Mouse (Mus musculus) ovary, postnatal 14 days (tissue): Measurements from ENCODE around the gene Tab1.

Source experiments
- DNase-seq: peaks from one replicate; pipeline ENCODE4 v3.0.0; 2022; ENCODE audit warnings: low spot score

Gene Tab1

DNA sequence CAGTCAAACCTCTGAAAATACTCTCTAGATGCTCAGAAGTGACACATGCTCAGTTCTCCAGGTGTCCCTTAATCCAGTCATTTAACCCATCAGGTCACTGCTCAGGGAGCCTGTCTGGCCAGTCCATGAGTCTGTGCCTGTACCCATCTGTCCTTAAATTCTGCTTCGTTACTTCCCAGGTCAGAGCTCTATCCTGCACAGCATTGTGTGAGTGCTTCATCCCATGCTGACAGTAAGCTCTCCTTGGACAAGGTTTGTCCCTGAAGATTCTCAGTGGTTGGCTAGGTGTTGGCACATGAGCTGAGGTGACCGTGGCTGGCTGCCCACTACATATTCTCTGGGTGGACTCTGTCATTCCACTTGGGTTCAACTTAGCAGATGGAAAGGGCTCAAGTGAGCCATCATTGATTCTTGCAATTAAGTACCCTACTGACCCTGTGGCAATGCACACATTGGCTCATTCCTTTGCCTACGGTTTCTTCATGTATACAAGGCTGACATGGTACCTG, 73.2 kb downstream of the Tab1 start:
- DNase-seq, result no peak

DNA sequence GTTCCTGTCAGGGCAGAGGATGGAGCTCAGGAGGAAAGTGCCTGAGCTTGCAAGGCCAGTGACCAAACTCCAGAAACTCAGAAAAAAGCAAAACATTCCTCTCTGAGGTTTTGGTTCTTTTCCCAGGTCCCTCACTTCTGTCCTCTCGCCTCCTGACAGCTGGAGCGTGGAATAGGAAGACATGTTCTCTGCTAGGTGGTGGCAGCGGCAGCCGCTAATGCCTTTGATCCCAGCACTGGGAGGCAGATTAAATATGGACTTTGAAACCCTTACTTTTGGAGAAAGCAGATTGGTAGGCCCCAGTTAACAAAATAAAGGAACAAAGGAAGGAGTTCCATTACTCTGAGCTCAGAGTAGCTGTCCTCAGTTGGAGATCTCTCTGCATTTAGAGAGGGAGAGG, 75.5 kb downstream of the Tab1 start:
- no peak for DNase-seq
